Mouse (Mus musculus) embryonic facial prominence, embryonic 10.5 days (tissue): Measurements from ENCODE around the gene Spint3. TPM values are rescaled to one million over a fixed set of nuclear protein-coding genes. Genes with fewer than 3 reads are reported as not detected.
"Not testable (repeated sequence)": the region's sequence is repeated elsewhere in the genome, so short reads cannot be mapped to it uniquely, and the experiment has no call there.

Experiments
- DNase-seq: peaks from one replicate; pipeline ENCODE4 v3.0.0-alpha.2; 2017; ENCODE audit warnings: low spot score
- H3K27ac ChIP-seq: fragments of 300-500 bp; sonication (generic); replicated peaks from 2 replicates; pipeline ENCODE4 v1.5.1; 2016; ENCODE audit warnings: mild to moderate bottlenecking
- H3K27me3 ChIP-seq: fragments of 300-500 bp; sonication (generic); replicated peaks from 2 replicates; pipeline ENCODE4 v1.6.1; 2016; ENCODE audit warnings: low read depth, mild to moderate bottlenecking; ENCODE audit not compliant: poor library complexity, severe bottlenecking
- H3K36me3 ChIP-seq: fragments of 300-500 bp; sonication (generic); replicated peaks from 2 replicates; pipeline ENCODE4 v1.6.1; 2016; ENCODE audit warnings: mild to moderate bottlenecking, moderate library complexity
- H3K4me1 ChIP-seq: fragments of 300-500 bp; sonication (generic); 2 replicates; pipeline ENCODE4 v1.6.1; 2016
- H3K4me3 ChIP-seq: fragments of 300-500 bp; sonication (generic); 2 replicates; pipeline ENCODE4 v1.5.1; 2016; ENCODE audit warnings: mild to moderate bottlenecking, moderate library complexity
- H3K9me3 ChIP-seq: fragments of 300-500 bp; sonication (generic); 2 replicates; pipeline ENCODE4 v1.6.1; 2016; ENCODE audit warnings: mild to moderate bottlenecking
- WGBS: fragments of 180-500 bp; shearing (Covaris S2); methylation state at CpG from one replicate; pipeline ENCODE4 v1.1.7; 2016; 5-methylcytosine and 5-hydroxymethylcytosine counted together
- polyA plus RNA-seq: library from polyadenylated mRNA; unstranded; fragments of >200 nt; fragmentation: Nextera tagmentation; extraction: Ambion mirVana; gene quantifications from 2 replicates; pipeline ENCODE4 v1.2.1, GENCODE M21; 2016

Gene Spint3
- not detected in 2 replicates for polyA plus RNA-seq

- not testable (repeated sequence) for H3K36me3 ChIP-seq, H3K4me3 ChIP-seq, DNase-seq, H3K4me1 ChIP-seq, H3K27ac ChIP-seq, H3K9me3 ChIP-seq, H3K27me3 ChIP-seq
- 89% methylated on average over 6 of the region's 6 CpGs for WGBS
Measured at GRCm38 (mm10) chr2:164573359-164573758, at the start of gene Spint3. Spint3 (minus strand) TSS chr2:164573459.

- H3K27ac ChIP-seq, result no peak overlapping the region
- no peaks in the 10 kb centered on the region for H3K4me1 ChIP-seq
- 81% methylated on average over 4 of the region's 4 CpGs for WGBS
- no peak overlapping the region for H3K4me3 ChIP-seq
- H3K9me3 ChIP-seq, result no peaks in the 10 kb centered on the region
- no peaks in the 10 kb centered on the region for H3K27me3 ChIP-seq
- H3K36me3 ChIP-seq, result no peaks in the 10 kb centered on the region
- no peak for DNase-seq
Measured at GRCm38 (mm10) chr2:164621775-164622174, 48.5 kb upstream of the Spint3 start.

GRCm38 (mm10) chr2:164619050-164619449, 45.8 kb upstream of the Spint3 start:
- Histone ChIP-seq H3K36me3 (no peaks in the 10 kb centered on the region), H3K4me3 (no peak overlapping the region), H3K27ac (no peak overlapping the region), H3K4me1 (no peaks in the 10 kb centered on the region), H3K27me3 (no peaks in the 10 kb centered on the region), H3K9me3 (no peaks in the 10 kb centered on the region)
- no peak for DNase-seq
- WGBS, result 68% methylated on average over 5 of the region's 5 CpGs

DNA sequence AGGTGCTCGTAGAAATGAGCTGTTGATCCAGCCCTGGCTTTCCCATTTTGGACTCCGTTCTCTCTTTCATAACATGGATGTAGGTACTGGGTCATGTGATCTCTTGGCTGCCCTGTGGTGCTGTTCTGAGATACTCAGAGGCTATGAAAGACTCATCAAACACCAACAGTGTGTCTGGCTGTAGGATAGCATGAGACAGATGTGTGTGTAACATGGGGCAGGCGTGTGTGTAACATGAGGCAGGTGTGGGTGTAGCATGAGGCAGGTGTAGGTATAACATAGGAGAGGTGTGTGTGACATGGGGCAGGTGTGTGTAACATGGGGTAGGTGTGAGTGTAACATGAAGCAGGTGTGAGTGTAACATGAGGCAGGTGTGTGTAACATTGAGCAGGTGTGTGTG, 42.1 kb upstream of the Spint3 start:
- Histone ChIP-seq H3K9me3 (no peaks in the 10 kb centered on the region), H3K36me3 (no peaks in the 10 kb centered on the region), H3K4me3 (no peak overlapping the region), H3K4me1 (no peaks in the 10 kb centered on the region), H3K27ac (no peak overlapping the region), H3K27me3 (no peaks in the 10 kb centered on the region)
- no peak for DNase-seq
- whole genome bisulfite sequencing, result 92% methylated on average over 3 of the region's 3 CpGs

DNA sequence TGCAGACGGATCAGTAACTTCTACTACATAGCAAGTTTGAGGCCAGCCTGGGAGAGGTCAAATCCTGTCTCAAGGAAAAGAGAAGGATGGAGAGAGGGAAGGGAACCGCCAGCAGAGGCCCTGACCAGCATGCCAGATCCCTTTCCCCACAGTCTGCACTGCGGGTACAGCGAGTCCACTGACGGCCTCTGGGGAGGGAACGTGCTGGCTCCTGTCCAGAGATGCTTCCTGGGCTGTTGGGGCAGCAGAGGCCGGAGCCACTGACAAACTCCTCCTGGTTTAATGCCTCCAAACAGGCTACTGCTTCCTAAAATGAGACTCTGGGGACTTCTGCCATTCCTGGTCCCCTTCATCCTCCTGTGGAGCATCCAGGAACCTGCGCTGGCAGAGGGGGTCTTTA, 40.2 kb upstream of the Spint3 start, which contains the start of the genes Wfdc6b and Wfdc8:
Gene Wfdc6b (plus strand): TSS at position 52 of the 400 bp plus-strand sequence.
Gene Wfdc8 (minus strand): TSS at position 156 of the 400 bp plus-strand sequence.
- not testable (repeated sequence) for H3K4me3 ChIP-seq, H3K9me3 ChIP-seq, H3K27ac ChIP-seq, DNase-seq, H3K4me1 ChIP-seq, H3K36me3 ChIP-seq, H3K27me3 ChIP-seq
- WGBS, result 65% methylated on average over 8 of the region's 8 CpGs

DNA sequence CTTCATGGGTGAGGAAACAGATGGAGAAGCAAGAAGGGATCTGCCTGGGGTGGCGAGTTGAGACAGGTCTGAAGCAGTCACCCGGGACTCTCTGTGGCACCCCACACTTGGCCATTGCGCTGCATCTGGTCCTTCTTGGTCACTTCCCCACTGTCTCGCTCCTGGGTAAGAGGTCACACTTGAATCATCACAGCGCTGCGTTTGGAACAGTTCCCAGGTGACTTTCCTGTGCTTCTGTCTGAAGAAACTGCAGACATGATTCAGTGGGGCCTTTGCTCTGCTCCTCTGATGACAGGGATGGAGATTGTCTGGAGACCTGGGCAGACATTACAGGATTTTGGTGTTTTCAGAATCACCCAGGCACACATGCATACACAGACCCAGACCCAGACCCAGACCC, 35.5 kb upstream of the Spint3 start:
- Histone ChIP-seq H3K27ac (no peak overlapping the region), H3K4me3 (no peak overlapping the region), H3K4me1 (no peaks in the 10 kb centered on the region), H3K36me3 (no peaks in the 10 kb centered on the region), H3K27me3 (no peaks in the 10 kb centered on the region), H3K9me3 (no peaks in the 10 kb centered on the region)
- 80% methylated on average over 6 of the region's 6 CpGs for WGBS
- DNase-seq, result no peak

- Histone ChIP-seq H3K36me3 (no peaks in the 10 kb centered on the region), H3K4me3 (no peak overlapping the region), H3K27me3 (no peaks in the 10 kb centered on the region), H3K27ac (no peak overlapping the region), H3K9me3 (peaks cover 4% of the 10 kb centered on the region; the same call in 1 of the 2 replicates), H3K4me1 (no peaks in the 10 kb centered on the region)
- DNase-seq, result no peak
- 93% methylated on average over 8 of the region's 8 CpGs for whole genome bisulfite sequencing
Measured at GRCm38 (mm10) chr2:164604411-164604810, 31.2 kb upstream of the Spint3 start.

DNA sequence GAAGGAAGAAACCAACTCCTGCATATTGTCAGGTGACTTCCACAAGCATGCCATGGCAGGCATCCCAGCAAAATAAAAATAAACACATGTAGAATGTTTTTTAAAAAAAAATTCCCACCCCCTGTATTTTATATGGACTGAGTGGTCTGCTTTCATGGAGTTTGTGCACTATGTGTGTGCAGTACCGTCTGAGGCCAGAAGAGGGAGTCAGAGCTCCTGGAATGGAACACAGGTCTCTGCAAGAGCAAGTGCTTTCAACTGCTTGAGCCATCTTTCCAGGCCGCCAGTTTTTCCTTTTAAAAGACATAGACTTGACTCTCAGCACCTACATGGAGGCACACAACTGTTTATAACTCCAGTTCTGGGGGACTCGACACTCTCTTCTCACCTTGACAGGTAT, 30.2 kb upstream of the Spint3 start:
- no peaks in the 10 kb centered on the region for H3K36me3 ChIP-seq
- H3K27ac ChIP-seq, result no peak overlapping the region
- no peak for DNase-seq
- H3K9me3 ChIP-seq, result peaks cover 4% of the 10 kb centered on the region; the same call in 1 of the 2 replicates
- H3K4me3 ChIP-seq, result no peak overlapping the region
- H3K27me3 ChIP-seq, result no peaks in the 10 kb centered on the region
- H3K4me1 ChIP-seq, result no peaks in the 10 kb centered on the region
- 87% methylated on average over 3 of the region's 3 CpGs for WGBS

- peaks cover 4% of the 10 kb centered on the region; the same call in 1 of the 2 replicates for H3K9me3 ChIP-seq
- H3K27ac ChIP-seq, result no peak overlapping the region
- no peaks in the 10 kb centered on the region for H3K27me3 ChIP-seq
- H3K4me1 ChIP-seq, result no peaks in the 10 kb centered on the region
- H3K36me3 ChIP-seq, result no peaks in the 10 kb centered on the region
- no peak overlapping the region for H3K4me3 ChIP-seq
- 72% methylated on average over 3 of the region's 3 CpGs for WGBS
- DNase-seq, result no peak
Measured at GRCm38 (mm10) chr2:164600179-164600578, 26.9 kb upstream of the Spint3 start.

DNA sequence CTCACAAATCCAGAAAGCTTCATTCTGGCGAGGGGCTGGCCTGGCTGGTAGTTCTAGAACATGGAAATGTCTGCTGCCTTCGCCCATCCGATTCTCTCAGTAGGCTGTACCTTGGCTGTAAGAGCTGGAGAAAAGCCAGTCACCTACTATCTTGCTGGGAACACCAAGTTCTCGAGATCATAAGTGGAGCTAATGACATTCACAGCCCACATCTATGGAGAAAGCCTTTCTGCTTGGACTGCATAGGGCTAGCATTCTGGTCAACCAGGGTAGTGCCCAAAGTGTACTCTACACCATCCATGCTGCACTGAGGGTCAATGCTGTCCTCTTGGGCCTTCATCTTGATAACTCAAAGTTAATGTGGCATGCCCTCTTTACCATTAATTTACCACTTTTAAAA, 20.2 kb upstream of the Spint3 start, which contains the start of gene Eppin:
Gene Eppin (minus strand): TSS at position 101 of the 400 bp plus-strand sequence.
- Histone ChIP-seq H3K27me3 (no peaks in the 10 kb centered on the region), H3K27ac (no peak within 1 kb of the TSS), H3K36me3 (no peaks in the 10 kb centered on the region), H3K9me3 (no peaks in the 10 kb centered on the region), H3K4me3 (no peak within 1 kb of the TSS), H3K4me1 (peaks cover 5% of the 10 kb centered on the region)
- DNase-seq, result no peak
- 80% methylated on average over 4 of the region's 4 CpGs for WGBS

DNA sequence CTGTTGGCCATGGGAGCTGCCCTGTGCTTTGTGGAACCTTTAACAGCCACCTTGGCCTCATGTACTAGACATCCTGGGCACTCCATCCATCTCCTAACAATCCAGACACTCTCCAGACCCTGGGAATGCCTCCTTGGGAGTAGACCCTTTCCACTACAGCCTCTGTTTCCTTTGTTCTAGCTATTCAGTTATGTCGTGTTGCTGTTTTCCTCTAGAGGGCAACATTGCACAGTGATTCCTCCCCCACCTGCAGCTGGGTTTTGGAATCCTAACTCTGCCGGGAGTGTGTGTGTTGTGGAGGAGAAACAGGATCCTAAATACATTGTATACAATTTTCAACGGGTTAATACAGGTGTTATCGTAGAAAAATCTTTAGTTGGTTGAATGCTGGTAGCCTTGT, 18.8 kb upstream of the Spint3 start:
- Histone ChIP-seq H3K4me3 (no peak overlapping the region), H3K27ac (peak overlapping the region; percentile 84), H3K4me1 (peaks cover 5% of the 10 kb centered on the region), H3K9me3 (no peaks in the 10 kb centered on the region), H3K36me3 (no peaks in the 10 kb centered on the region), H3K27me3 (no peaks in the 10 kb centered on the region)
- peak; percentile 57 for DNase-seq
- WGBS, result 7% methylated on average over 4 of the region's 4 CpGs

GRCm38 (mm10) chr2:164585025-164585725, 11.9 kb upstream of the Spint3 start, which contains the start of gene Wfdc6a:
Wfdc6a (minus strand) TSS chr2:164585447.
- H3K4me1 ChIP-seq, H3K36me3 ChIP-seq, H3K27me3 ChIP-seq, H3K9me3 ChIP-seq, H3K4me3 ChIP-seq, DNase-seq, H3K27ac ChIP-seq: not testable (repeated sequence)
- WGBS, result 72% methylated on average over 13 of the region's 13 CpGs

DNA sequence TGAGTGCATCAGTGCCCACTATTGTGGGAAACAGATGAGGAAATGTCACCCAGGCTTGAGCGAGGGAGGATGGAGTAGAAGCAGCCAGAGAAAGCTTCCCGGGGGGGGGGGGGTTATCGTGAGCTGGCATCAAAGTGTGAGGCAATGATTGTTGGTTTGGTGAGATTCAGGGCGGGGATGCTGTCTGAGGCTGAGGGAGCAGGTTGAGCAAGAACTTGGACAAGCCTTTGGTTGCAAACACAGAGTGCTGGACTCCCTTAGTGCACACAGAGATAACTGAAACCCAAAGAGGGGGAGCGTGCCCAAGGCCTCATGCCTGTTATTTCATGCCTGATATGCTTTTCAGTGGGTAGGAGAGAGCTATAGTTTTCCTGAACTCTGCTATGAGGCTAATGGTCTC, 5.8 kb downstream of the Spint3 start:
- H3K4me3 ChIP-seq, result no peak overlapping the region
- 93% methylated on average over 5 of the region's 5 CpGs for WGBS
- no peak overlapping the region for H3K27ac ChIP-seq
- no peak for DNase-seq
- H3K27me3 ChIP-seq, result peaks cover 6% of the 10 kb centered on the region; the same call in 1 of the 2 replicates
- no peaks in the 10 kb centered on the region for H3K9me3 ChIP-seq
- peaks cover 16% of the 10 kb centered on the region for H3K36me3 ChIP-seq
- peaks cover 21% of the 10 kb centered on the region for H3K4me1 ChIP-seq
